Mouse (Mus musculus) kidney, adult 10 weeks (tissue): ENCODE results near the gene Mocs1. TPM values are rescaled to one million over a fixed set of nuclear protein-coding genes. Genes with fewer than 3 reads are reported as not detected.

Experiments
- polyA plus RNA-seq: library from polyadenylated mRNA; stranded (reverse); fragments of 350-450 nt; fragmentation: Illumina TruSeq; extraction: RNeasy Lipid Tissue Mini Kit (QIAGEN cat#74804); gene quantifications from one replicate; pipeline ENCODE4 v1.2.3, GENCODE M21; 2014; ENCODE audit warnings: low read depth, low replicate concordance

Gene Mocs1
- polyA plus RNA-seq: 3.6 TPM

DNA sequence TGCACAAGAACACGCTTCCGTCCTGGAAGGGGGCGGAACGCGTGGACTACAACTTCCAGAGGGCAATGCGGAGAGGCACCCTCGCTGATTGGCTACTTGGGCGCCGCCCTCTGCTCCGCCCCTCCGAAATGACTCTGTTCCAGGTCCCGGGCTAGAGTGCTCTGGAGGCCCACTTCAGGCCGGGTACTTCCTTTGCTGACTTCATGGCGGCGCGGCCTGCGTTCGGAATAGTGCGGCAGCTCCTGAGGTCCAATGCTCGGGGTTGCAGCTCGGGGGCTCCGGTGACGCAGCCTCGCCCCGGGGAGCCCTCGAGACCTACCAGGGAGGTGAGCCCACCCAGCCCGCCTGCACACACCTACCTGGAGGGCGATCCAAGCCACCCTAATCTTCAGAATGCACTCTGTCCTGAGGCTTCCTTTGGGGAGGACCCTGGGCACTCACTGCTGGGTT lies at the start of gene Mocs1:
Gene Mocs1, plus strand, starts transcription at position 124 of the 450 bp plus-strand sequence.

Other genes starting within 250 kb of the Mocs1 start
- gene Daam2, start 136.0 kb downstream of the Mocs1 start, polyA plus RNA-seq: 3.2 TPM
- 1.3 TPM for gene Kif6, start 186.8 kb downstream of the Mocs1 start, polyA plus RNA-seq